In the genomic region with DNA sequence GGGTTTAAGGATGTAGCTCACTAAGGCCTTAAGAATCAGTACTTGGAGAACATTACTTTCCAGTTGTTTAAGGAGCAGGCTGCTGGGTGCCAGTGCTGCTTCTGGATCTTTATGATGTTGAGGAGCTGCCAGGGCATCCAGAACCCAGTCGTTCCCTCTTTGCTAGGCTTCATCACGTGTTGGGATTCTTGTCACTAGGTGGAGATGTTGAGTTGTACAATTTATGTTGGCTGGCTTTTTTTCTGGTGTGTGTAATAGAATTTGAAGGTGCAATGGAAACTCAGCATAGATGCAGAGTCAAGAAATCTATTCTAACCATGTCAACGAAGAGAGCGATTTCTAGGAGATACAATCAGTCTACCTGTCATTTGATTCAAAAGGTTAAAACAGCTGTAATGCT, we compare ENCODE assay signal across 10 mouse cellular contexts.
DNase-seq lines count a peak whose midpoint lies in the region; ATAC-seq and TF ChIP-seq lines count a peak whose summit lies in the region.
"Had no signal": no experiment of that assay in that cellular context is flagged by ENCODE, and none has a peak within 500 bp of the region (broad histone marks: within the 10 kb centered on the region; RNA-seq: fewer than 3 reads in every experiment).

No protein-coding gene starts in this region.

- ATAC-seq in granulocyte monocyte progenitor cell, adult 5-6 weeks (replicated peaks; ENCODE audit: poor library complexity, severe bottlenecking) = no peak

- TF ChIP-seq POLR2A in heart, adult 2 months (IDR thresholded peaks at IDR 0.05; ENCODE audit: insufficient read depth, low read depth, low read length) = no peak

- no peaks in the 10 kb centered on the region for H3K4me1 ChIP-seq in heart, adult 2 months (ENCODE audit: control insufficient read depth, insufficient read depth, low read length)
- H3K4me1 ChIP-seq in heart, embryonic 10.5 days = no peaks in the 10 kb centered on the region
- H3K4me1 ChIP-seq in ES-E14 (ENCODE audit: control insufficient read depth in 2 of 2, insufficient read depth in 2 of 2, low read length in 2 of 2, poor library complexity in 1 of 2) = no peaks in the 10 kb centered on the region
- H3K4me1 ChIP-seq: lung, embryonic 15.5 days; neural tube, embryonic 12.5 days had no signal

- no peak overlapping the region for H3K27ac ChIP-seq in heart, adult 2 months
- no peak overlapping the region for H3K27ac ChIP-seq in heart, embryonic 10.5 days
- H3K27ac ChIP-seq in ES-E14 (ENCODE audit: insufficient read depth, low read depth, low read length, poor library complexity, severe bottlenecking) = no peak overlapping the region
- H3K27ac ChIP-seq: lung, embryonic 15.5 days; neural tube, embryonic 12.5 days had no signal

- in situ Hi-C loops in ES-E14 (cut with MboI; ENCODE audit: low sequenced_read_pairs in 2 of 2, unreplicated experiment in 2 of 2) = no loop called here

- TF ChIP-seq CTCF in heart, adult 2 months (IDR thresholded peaks at IDR 0.05) = peak; percentile 31

- H3K36me3 ChIP-seq in heart, adult 2 months (ENCODE audit: control insufficient read depth, insufficient read depth, low read length) = no peaks in the 10 kb centered on the region
- no peaks in the 10 kb centered on the region for H3K36me3 ChIP-seq in heart, embryonic 10.5 days
- H3K36me3 ChIP-seq in ES-E14 (ENCODE audit: control insufficient read depth, insufficient read depth, low read length, poor library complexity, severe bottlenecking) = no peaks in the 10 kb centered on the region
- H3K36me3 ChIP-seq: lung, embryonic 15.5 days; neural tube, embryonic 12.5 days had no signal

- WGBS in heart, adult 2 months = 36% methylated on average over 4 of the region's 4 CpGs
- WGBS in heart, embryonic 10.5 days = 45% methylated on average over 4 of the region's 4 CpGs

- no peak overlapping the region for H3K4me3 ChIP-seq in heart, adult 2 months
- no peak overlapping the region for H3K4me3 ChIP-seq in heart, embryonic 10.5 days
- H3K4me3 ChIP-seq in ES-E14 (ENCODE audit: insufficient read depth in 1 of 2, low read depth in 1 of 2, low read length in 2 of 2, poor library complexity in 1 of 2, severe bottlenecking in 1 of 2) = no peak overlapping the region
- H3K4me3 ChIP-seq: lung, embryonic 15.5 days; neural tube, embryonic 12.5 days had no signal

- H3K27me3 ChIP-seq in heart, adult 2 months (ENCODE audit: control insufficient read depth, insufficient read depth, low read length) = no peaks in the 10 kb centered on the region
- H3K27me3 ChIP-seq in heart, embryonic 10.5 days (ENCODE audit: insufficient read depth, poor library complexity, severe bottlenecking) = no peaks in the 10 kb centered on the region
- H3K27me3 ChIP-seq: lung, embryonic 15.5 days; neural tube, embryonic 12.5 days had no signal

- H3K9ac ChIP-seq in heart, adult 2 months (ENCODE audit: low read depth, low read length) = no peak overlapping the region
- no peak overlapping the region for H3K9ac ChIP-seq in ES-E14 (ENCODE audit: insufficient read depth, low read depth, low read length, poor library complexity, severe bottlenecking)
- H3K9ac ChIP-seq: lung, embryonic 15.5 days; neural tube, embryonic 12.5 days had no signal

- intact Hi-C loops in heart, adult 2 months (cut with DNase I) = no loop called here

- DNase-seq in heart, adult 2 months = no peak
- no peak for DNase-seq in heart, embryonic 10.5 days (ENCODE audit: low spot score)
- DNase-seq in 3T3-L1 (ENCODE audit: low read depth, low spot score) (peak; percentile 15), ES-E14 (ENCODE audit: low read depth, low spot score) (peak; percentile 17)
- DNase-seq in kidney, postnatal 36 days = peak; percentile 5 to 23
- no peak for DNase-seq in neural tube, embryonic 10.5 days (ENCODE audit: extremely low spot score, low spot score)
- DNase-seq: heart, postnatal 36 days had no signal

- no peaks in the 10 kb centered on the region for H3K79me2 ChIP-seq in heart, adult 2 months (replicated peaks; ENCODE audit: control insufficient read depth, insufficient read depth, low read length)

- no peak for TF ChIP-seq EP300 in heart, adult 2 months (IDR thresholded peaks at IDR 0.05; ENCODE audit: insufficient read depth, low read depth, low read length)

- H3K9me3 ChIP-seq in heart, embryonic 10.5 days = no peaks in the 10 kb centered on the region
- H3K9me3 ChIP-seq in ES-E14 (ENCODE audit: control insufficient read depth, insufficient read depth, low read depth, low read length) = no peaks in the 10 kb centered on the region
- H3K9me3 ChIP-seq: lung, embryonic 15.5 days; neural tube, embryonic 12.5 days had no signal

TF ChIP-seq in ES-E14, 5 proteins besides CTCF, POLR2A, EP300 and RAD21:
- TF ChIP-seq CHD2 (IDR thresholded peaks at IDR 0.05; ENCODE audit: low read depth, low read length) (no peak), ZC3H11A (IDR thresholded peaks at IDR 0.05; ENCODE audit: borderline replicate concordance, low read depth, low read length) (no peak), ZNF384 (IDR thresholded peaks at IDR 0.05; ENCODE audit: low read depth, low read length) (no peak), HCFC1 (IDR thresholded peaks at IDR 0.05; ENCODE audit: borderline replicate concordance, insufficient read depth, low read length) (no peak), MAFK (IDR thresholded peaks at IDR 0.05; ENCODE audit: insufficient read depth, low read depth, low read length) (no peak)
TF ChIP-seq in ES-E14: peak in this region for 0.

Comparison
In these comparisons a context has a peak if more than half of its experiments do, and no peak if none do; other contexts are left out.
1. DNase-seq: peak in 3T3-L1 (single experiment), ES-E14 (single experiment) and kidney, postnatal 36 days (2 of 2); none in heart, adult 2 months (0 of 2), heart, embryonic 10.5 days (single experiment) and neural tube, embryonic 10.5 days (single experiment).